Mouse (Mus musculus): ENCODE measurements around the gene Adar.
"Not testable (repeated sequence)": the region's sequence is repeated elsewhere in the genome, so short reads cannot be mapped to it uniquely, and the experiment has no call there.

Gene Adar

GRCm38 (mm10) chr3:89796358-89796757 is 81.5 kb downstream of the Adar start:
- no peak for DNase-seq (ENCODE audit: low spot score)

GRCm38 (mm10) chr3:89798518-89798917 is 83.7 kb downstream of the Adar start:
- no peak for DNase-seq (ENCODE audit: low spot score)

GRCm38 (mm10) chr3:89799476-89799875 is 84.7 kb downstream of the Adar start:
- DNase-seq (ENCODE audit: low spot score) = no peak

GRCm38 (mm10) chr3:89800078-89800477 is 85.3 kb downstream of the Adar start:
- not testable (repeated sequence) for DNase-seq (ENCODE audit: low spot score)

GRCm38 (mm10) chr3:89800774-89801506 is 86.1 kb downstream of the Adar start:
- DNase-seq (ENCODE audit: low spot score) = no peak

- DNase-seq (ENCODE audit: low spot score) = peak; percentile 57
Measured at GRCm38 (mm10) chr3:89801507-89801847, 86.7 kb downstream of the Adar start.

- no peak for DNase-seq (ENCODE audit: low spot score)
Measured at GRCm38 (mm10) chr3:89802876-89803275, 88.1 kb downstream of the Adar start.

Data from T-cell, adult 2 months (primary cell).